Mouse (Mus musculus): Measurements from ENCODE around the gene Arv1. TPM values are rescaled to one million over a fixed set of nuclear protein-coding genes. Genes with fewer than 3 reads are reported as not detected.

Gene Arv1
- total and polyA plus RNA-seq, 3 experiments, result 9.7 to 22.0 (median 11.9) TPM

DNA sequence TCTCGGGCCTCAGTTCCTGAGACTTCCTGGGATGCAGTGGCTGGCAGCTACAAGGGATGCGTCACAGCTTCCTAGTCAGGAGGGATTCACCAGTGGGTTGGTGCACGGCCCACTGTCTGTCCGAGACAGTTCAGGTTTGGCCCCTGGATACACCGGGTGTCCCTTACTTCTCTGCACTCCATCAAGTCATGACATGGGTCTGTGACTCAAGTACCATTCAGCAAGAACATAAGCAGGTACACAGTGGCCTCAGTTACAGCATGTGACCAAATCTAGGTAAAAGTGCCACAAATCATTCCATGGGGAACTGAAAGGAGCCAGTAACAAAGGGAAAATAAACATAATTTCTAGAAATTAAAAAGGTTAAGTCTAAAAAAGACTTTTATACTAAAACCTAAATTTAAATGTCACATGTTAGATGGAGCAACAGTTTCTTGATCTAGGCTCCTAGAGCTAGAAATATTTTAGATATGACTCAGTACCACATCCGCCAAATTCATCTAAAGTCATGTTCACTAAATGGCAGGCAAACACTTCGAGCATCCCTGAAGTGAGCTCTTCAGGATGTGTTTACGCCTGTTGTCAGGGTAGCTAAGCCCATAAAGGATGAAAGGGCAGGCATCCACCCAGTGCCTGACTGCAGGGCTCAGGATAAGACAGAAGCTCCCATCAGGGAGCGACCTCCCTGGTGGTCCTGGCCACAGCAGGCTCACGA is 40.7 kb upstream of the Arv1 start:
- DNase-seq (ENCODE audit: extremely low read depth), result no peak
- in situ Hi-C loops (cut with MboI; ENCODE audit: low pct_ligation_motif_present, low pct_unique_long_range_greater_than_20kb, low sequenced_read_pairs) (no loop called here), dilution Hi-C loops (cut with MboI; ENCODE audit: extremely low pct_ligation_motif_present, extremely low pct_unique_long_range_greater_than_20kb, low sequenced_read_pairs) (no loop called here)
- Histone ChIP-seq H3K9ac (ENCODE audit: insufficient read depth, low read depth) (no peak overlapping the region), H3K4me2 (ENCODE audit: insufficient read depth, low read depth, poor library complexity, severe bottlenecking) (no peak overlapping the region), H3K9me3 (replicated peaks; ENCODE audit: low read length) (no peaks in the 10 kb centered on the region), H3K27me3 (replicated peaks) (no peaks in the 10 kb centered on the region), H3K4me1 (ENCODE audit: control insufficient read depth in 1 of 2, insufficient read depth in 2 of 2) (peaks cover 0 to 6% of the 10 kb centered on the region in 2 experiments; a peak in 1 of 4 replicates), H3K79me2 (replicated peaks; ENCODE audit: control insufficient read depth, extremely low read depth, insufficient read depth, poor library complexity, severe bottlenecking) (no peaks in the 10 kb centered on the region), H3K4me3 (replicated peaks in 1 of 3; ENCODE audit: low read depth in 2 of 3, low read length in 2 of 3, poor library complexity in 1 of 3) (no peak overlapping the region), H3K36me3 (replicated peaks in 1 of 2; ENCODE audit: control insufficient read depth in 1 of 2, insufficient read depth in 1 of 2, low read length in 1 of 2) (peaks cover 67 to 95% of the 10 kb centered on the region in 2 experiments), H3K27ac (ENCODE audit: insufficient read depth, low read depth) (no peak overlapping the region)
- TF ChIP-seq SIN3A (IDR thresholded peaks at IDR 0.05; ENCODE audit: low read length) (no peak), USF1 (IDR thresholded peaks at IDR 0.05; ENCODE audit: low read depth, low read length) (no peak), ETS1 (conservative IDR thresholded peaks at IDR 0.05; ENCODE audit: low read depth, low read length) (no peak), SMC3 (IDR thresholded peaks at IDR 0.05; ENCODE audit: low read depth, low read length) (no peak)

GRCm38 (mm10) chr8:124681792-124682157 is 40.2 kb upstream of the Arv1 start:
- Histone ChIP-seq H3K9me3 (replicated peaks; ENCODE audit: low read length) (no peaks in the 10 kb centered on the region), H3K4me1 (ENCODE audit: control insufficient read depth in 1 of 2, insufficient read depth in 2 of 2) (peaks cover 0 to 6% of the 10 kb centered on the region in 2 experiments; a peak in 1 of 4 replicates), H3K79me2 (replicated peaks; ENCODE audit: control insufficient read depth, extremely low read depth, insufficient read depth, poor library complexity, severe bottlenecking) (no peaks in the 10 kb centered on the region), H3K9ac (ENCODE audit: insufficient read depth, low read depth) (no peak overlapping the region), H3K4me3 (replicated peaks in 1 of 3; ENCODE audit: low read depth in 2 of 3, low read length in 2 of 3, poor library complexity in 1 of 3) (no peak overlapping the region), H3K36me3 (replicated peaks in 1 of 2; ENCODE audit: control insufficient read depth in 1 of 2, insufficient read depth in 1 of 2, low read length in 1 of 2) (peaks cover 69 to 95% of the 10 kb centered on the region in 2 experiments), H3K27me3 (replicated peaks) (no peaks in the 10 kb centered on the region), H3K27ac (ENCODE audit: insufficient read depth, low read depth) (no peak overlapping the region), H3K4me2 (ENCODE audit: insufficient read depth, low read depth, poor library complexity, severe bottlenecking) (no peak overlapping the region)
- dilution Hi-C loops (cut with MboI; ENCODE audit: extremely low pct_ligation_motif_present, extremely low pct_unique_long_range_greater_than_20kb, low sequenced_read_pairs), result no loop called here
- no peak for DNase-seq (ENCODE audit: extremely low read depth)
- in situ Hi-C loops (cut with MboI; ENCODE audit: low pct_ligation_motif_present, low pct_unique_long_range_greater_than_20kb, low sequenced_read_pairs), result no loop called here
- TF ChIP-seq SIN3A (IDR thresholded peaks at IDR 0.05; ENCODE audit: low read length) (no peak), NELFE (IDR thresholded peaks at IDR 0.05; ENCODE audit: low read depth, low read length) (no peak), ZNF384 (IDR thresholded peaks at IDR 0.05; ENCODE audit: low read depth, low read length) (no peak), MEF2A (IDR thresholded peaks at IDR 0.05; ENCODE audit: borderline replicate concordance, low read depth, low read length) (no peak), TCF12 (IDR thresholded peaks at IDR 0.05; ENCODE audit: low read depth, low read length) (no peak), ZC3H11A (IDR thresholded peaks at IDR 0.05; ENCODE audit: low read depth, low read length) (no peak), POLR2AphosphoS2 (IDR thresholded peaks at IDR 0.05; ENCODE audit: low read depth, low read length) (no peak), TBP (conservative IDR thresholded peaks at IDR 0.05; ENCODE audit: low read depth, low read length) (no peak), IRF4 (IDR thresholded peaks at IDR 0.05; ENCODE audit: low read depth, low read length) (no peak), ETS1 (conservative IDR thresholded peaks at IDR 0.05; ENCODE audit: low read depth, low read length) (no peak), PAX5 (IDR thresholded peaks at IDR 0.05; ENCODE audit: low read length) (no peak), MAX (IDR thresholded peaks at IDR 0.05; ENCODE audit: low read length) (no peak)

All from CH12.LX (cell line).